In the genomic region with DNA sequence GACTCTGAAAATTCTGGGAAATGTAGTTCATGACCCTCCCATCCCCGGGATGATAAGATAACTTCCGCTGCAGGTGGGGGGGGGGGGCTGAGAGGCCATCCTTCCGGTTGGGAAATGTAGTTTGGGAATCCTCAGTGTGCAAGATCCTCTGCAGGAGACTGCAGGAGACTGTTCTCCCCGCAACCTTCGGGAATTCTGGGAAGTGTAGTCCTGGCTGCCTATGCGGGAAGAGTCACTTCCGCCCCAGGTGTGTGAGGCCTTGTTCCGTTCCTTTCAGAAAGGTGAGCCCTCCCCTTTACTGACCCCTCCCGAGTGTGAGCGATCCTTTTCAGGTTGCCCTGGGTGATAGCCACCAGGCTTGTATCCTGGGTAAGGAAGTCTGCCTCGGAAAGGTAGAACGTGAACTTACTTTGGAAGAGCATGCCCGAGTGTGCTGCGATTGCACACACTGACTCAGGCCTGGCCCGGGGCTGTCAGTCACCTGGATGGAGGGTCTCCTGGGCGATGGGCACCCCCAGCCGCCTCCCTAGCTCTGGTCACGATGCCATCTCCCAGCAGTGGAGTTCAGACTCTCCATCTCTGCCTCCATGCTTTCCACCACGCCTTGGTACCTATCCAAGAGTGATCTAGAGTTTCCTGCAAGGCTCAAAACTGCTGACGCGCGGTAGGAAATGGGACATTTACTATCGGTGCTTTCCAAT, we compare ENCODE assay signal across 8 mouse cellular contexts. TPM values are rescaled to one million over a fixed set of nuclear protein-coding genes. Genes with fewer than 3 reads are reported as not detected.
DNase-seq lines count a peak whose midpoint lies in the region; ATAC-seq and TF ChIP-seq lines count a peak whose summit lies in the region.

A gene (plus strand): TSS at position 159 of the 701 bp plus-strand sequence.

- H3K27me3 ChIP-seq in hindbrain, postnatal 0 days (ENCODE audit: insufficient read depth, low read length) = no peaks in the 10 kb centered on the region

- H3K9me3 ChIP-seq in hindbrain, postnatal 0 days (ENCODE audit: low read length) = peaks cover 17% of the 10 kb centered on the region

- peak; percentile 99 for ATAC-seq in hindbrain, postnatal 0 days

- 0 out of 2 replicates have a peak, but pooled peaks have one; percentile 11 for TF ChIP-seq CTCF in hindbrain, postnatal 0 days (IDR thresholded peaks at IDR 0.05; ENCODE audit: low read depth)
- TF ChIP-seq CTCF in left cerebral cortex, adult 2 months (IDR thresholded peaks at IDR 0.05) = no peak

- H3K4me2 ChIP-seq in hindbrain, postnatal 0 days (ENCODE audit: low read depth, low read length) = peak within 1 kb of the TSS; percentile 67

- H3K27ac ChIP-seq in hindbrain, postnatal 0 days = peak within 1 kb of the TSS; percentile 75
- peak within 1 kb of the TSS; percentile 91 for H3K27ac ChIP-seq in left cerebral cortex, adult 2 months

- WGBS in hindbrain, postnatal 0 days = 1% methylated on average over 23 of the region's 23 CpGs

- peak within 1 kb of the TSS; percentile 76 for H3K4me3 ChIP-seq in hindbrain, postnatal 0 days (ENCODE audit: low read length)
- H3K4me3 ChIP-seq in left cerebral cortex, adult 2 months = peak within 1 kb of the TSS; percentile 75

- H3K4me1 ChIP-seq in hindbrain, postnatal 0 days (ENCODE audit: insufficient read depth, low read length) = 0 out of 2 replicates have a peak, but pooled peaks cover 8% of the 10 kb centered on the region

- peaks cover 9% of the 10 kb centered on the region; the same call in 1 of the 2 replicates for H3K36me3 ChIP-seq in hindbrain, postnatal 0 days (ENCODE audit: insufficient read depth, low read length)

- intact Hi-C loops in left cerebral cortex, adult 2 months (cut with DNase I) = loop anchor here (1.0 to 2.0 kb wide), 6 partner anchors 22 to 204 kb away; a partner anchor contains a TSS

- peak within 1 kb of the TSS; percentile 70 for H3K9ac ChIP-seq in hindbrain, postnatal 0 days (replicated peaks; ENCODE audit: low read length)

- DNase-seq in adrenal gland, adult 2 months = peak; percentile 89
- peak; percentile 94 for DNase-seq in embryo, embryonic 10.5 days (ENCODE audit: low spot score)
- peak; percentile 59 for DNase-seq in gastrocnemius, postnatal 10 days
- DNase-seq in hindbrain, postnatal 0 days (ENCODE audit: low spot score) = peak; percentile 96
- peak; percentile 77 to 87 for DNase-seq in left cerebral cortex, adult 2 months (ENCODE audit: extremely low spot score in 1 of 2, low spot score in 2 of 2)
- peak; percentile 90 for DNase-seq in lung, postnatal 36 days
- DNase-seq in right cerebral cortex, postnatal 10 days (ENCODE audit: low spot score in 2 of 2) = peak; percentile 88 to 93
- DNase-seq in T-cell, adult 2 months (ENCODE audit: low spot score) = no peak

RNA-seq across cellular contexts. Expression of the gene that starts here (rescaled TPM):
- 1 to 10 TPM; 3.1 to 4.1 TPM for total RNA-seq in adrenal gland, adult 2 months (2021)
- 1.8 and 2.2 TPM in 2 replicates for polyA plus RNA-seq in adrenal gland, adult 2 months (2012; rRNA removed)
- total RNA-seq in gastrocnemius, postnatal 10 days (2021) = 1 to 10 TPM; 2.8 to 4.1 TPM
- 5.0 and 7.3 TPM in 2 replicates for total RNA-seq in hindbrain, postnatal 0 days (2014; rRNA removed)
- 4.1 and 4.5 TPM in 2 replicates for polyA plus RNA-seq in hindbrain, postnatal 0 days (2015; fragmentation: Nextera tagmentation; extraction: Ambion mirVana)
- total RNA-seq in left cerebral cortex, adult 2 months (2021) = 10 to 100 TPM in 1 of 2 experiments, 1 to 10 TPM in 1; 10.0 to 11.9 TPM
